Mouse (Mus musculus) cerebellum, adult 2 months (tissue): Measurements from ENCODE around the gene Tnip3.

ENCODE experiments used
- CTCF ChIP-seq: fragments of 200-500 bp; IDR thresholded peaks from 2 replicates; pipeline ENCODE4 v1.5.1; 2011; ENCODE audit warnings: low read depth, mild to moderate bottlenecking, control low read depth, low read length, moderate library complexity, borderline replicate concordance; ENCODE audit not compliant: insufficient read depth
- POLR2A ChIP-seq: fragments of 200-500 bp; IDR thresholded peaks from 2 replicates; pipeline ENCODE4 v1.6.1; 2011; ENCODE audit warnings: low read length, control low read depth, borderline replicate concordance; ENCODE audit not compliant: insufficient read depth

DNA sequence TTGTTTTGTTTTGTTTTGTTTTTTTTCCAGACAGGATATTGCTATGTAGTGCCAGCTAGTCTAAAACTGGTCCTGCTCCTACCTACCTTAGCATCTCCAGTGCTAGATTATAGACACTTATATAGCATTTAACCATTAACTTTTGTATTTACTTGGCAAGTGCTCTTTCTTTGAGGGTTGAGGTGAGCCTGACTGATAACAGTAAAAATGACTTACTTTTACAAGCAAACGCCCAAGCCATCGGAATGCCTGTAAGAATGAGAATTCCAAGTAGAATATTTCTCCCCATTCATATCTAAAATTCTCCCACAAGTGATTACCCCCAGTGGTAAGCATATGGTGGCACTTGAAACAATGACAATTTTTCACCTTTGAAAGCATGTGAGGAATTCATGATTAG is 105.5 kb downstream of the Tnip3 start:
- TF ChIP-seq CTCF (no peak), POLR2A (no peak)
